Mouse (Mus musculus): ENCODE results near the gene Vegfb. TPM values are rescaled to one million over a fixed set of nuclear protein-coding genes. Genes with fewer than 3 reads are reported as not detected.

The Vegfb gene
- total RNA-seq, 1 experiment, result 10.0 TPM

GRCm38 (mm10) chr19:6972247-6972917 is 15.1 kb downstream of the Vegfb start:
- peak overlapping the region; percentile 59; the same call in 1 of the 2 replicates for H3K27ac ChIP-seq (ENCODE audit: insufficient read depth, low read depth, low read length, poor library complexity, severe bottlenecking)
- no peak for DNase-seq (ENCODE audit: low read depth, low spot score)
- TF ChIP-seq ZNF384 (IDR thresholded peaks at IDR 0.05; ENCODE audit: low read depth, low read length) (no peak), HCFC1 (IDR thresholded peaks at IDR 0.05; ENCODE audit: borderline replicate concordance, insufficient read depth, low read length) (no peak), CHD2 (IDR thresholded peaks at IDR 0.05; ENCODE audit: low read depth, low read length) (no peak), ZC3H11A (IDR thresholded peaks at IDR 0.05; ENCODE audit: borderline replicate concordance, low read depth, low read length) (no peak), MAFK (IDR thresholded peaks at IDR 0.05; ENCODE audit: insufficient read depth, low read depth, low read length) (no peak)
- no peak overlapping the region for H3K4me3 ChIP-seq (ENCODE audit: insufficient read depth in 1 of 2, low read depth in 1 of 2, low read length in 2 of 2, poor library complexity in 1 of 2, severe bottlenecking in 1 of 2)
- H3K36me3 ChIP-seq (ENCODE audit: control insufficient read depth, insufficient read depth, low read length, poor library complexity, severe bottlenecking), result peaks cover 11% of the 10 kb centered on the region
- peak overlapping the region; percentile 2; the same call in 1 of the 2 replicates for H3K9ac ChIP-seq (ENCODE audit: insufficient read depth, low read depth, low read length, poor library complexity, severe bottlenecking)
- no peaks in the 10 kb centered on the region for H3K9me3 ChIP-seq (ENCODE audit: control insufficient read depth, insufficient read depth, low read depth, low read length)
- peaks cover 8 to 37% of the 10 kb centered on the region in 2 experiments; a peak in 3 of 4 replicates for H3K4me1 ChIP-seq (ENCODE audit: control insufficient read depth in 2 of 2, insufficient read depth in 2 of 2, low read length in 2 of 2, poor library complexity in 1 of 2)
- in situ Hi-C loops (cut with MboI; ENCODE audit: low sequenced_read_pairs in 2 of 2, unreplicated experiment in 2 of 2), result no loop called here

- no peak overlapping the region for H3K4me3 ChIP-seq (ENCODE audit: insufficient read depth in 1 of 2, low read depth in 1 of 2, low read length in 2 of 2, poor library complexity in 1 of 2, severe bottlenecking in 1 of 2)
- H3K27ac ChIP-seq (ENCODE audit: insufficient read depth, low read depth, low read length, poor library complexity, severe bottlenecking), result peak overlapping the region; percentile 59; the same call in 1 of the 2 replicates
- peaks cover 6% of the 10 kb centered on the region; the same call in 1 of the 2 replicates for H3K36me3 ChIP-seq (ENCODE audit: control insufficient read depth, insufficient read depth, low read length, poor library complexity, severe bottlenecking)
- H3K9me3 ChIP-seq (ENCODE audit: control insufficient read depth, insufficient read depth, low read depth, low read length), result no peaks in the 10 kb centered on the region
- peaks cover 11 to 37% of the 10 kb centered on the region in 2 experiments; a peak in 3 of 4 replicates for H3K4me1 ChIP-seq (ENCODE audit: control insufficient read depth in 2 of 2, insufficient read depth in 2 of 2, low read length in 2 of 2, poor library complexity in 1 of 2)
- TF ChIP-seq MAFK (IDR thresholded peaks at IDR 0.05; ENCODE audit: insufficient read depth, low read depth, low read length), result no peak
- TF ChIP-seq CHD2 (IDR thresholded peaks at IDR 0.05; ENCODE audit: low read depth, low read length), result no peak
- no peak for TF ChIP-seq ZNF384 (IDR thresholded peaks at IDR 0.05; ENCODE audit: low read depth, low read length)
- TF ChIP-seq ZC3H11A (IDR thresholded peaks at IDR 0.05; ENCODE audit: borderline replicate concordance, low read depth, low read length), result no peak
- no peak for TF ChIP-seq HCFC1 (IDR thresholded peaks at IDR 0.05; ENCODE audit: borderline replicate concordance, insufficient read depth, low read length)
- DNase-seq (ENCODE audit: low read depth, low spot score), result no peak
- H3K9ac ChIP-seq (ENCODE audit: insufficient read depth, low read depth, low read length, poor library complexity, severe bottlenecking), result peak overlapping the region; percentile 2; the same call in 1 of the 2 replicates
- in situ Hi-C loops (cut with MboI; ENCODE audit: low sequenced_read_pairs in 2 of 2, unreplicated experiment in 2 of 2), result no loop called here
These were observed 15.8 kb downstream of the Vegfb start for GRCm38 (mm10) chr19:6971644-6972043.

DNA sequence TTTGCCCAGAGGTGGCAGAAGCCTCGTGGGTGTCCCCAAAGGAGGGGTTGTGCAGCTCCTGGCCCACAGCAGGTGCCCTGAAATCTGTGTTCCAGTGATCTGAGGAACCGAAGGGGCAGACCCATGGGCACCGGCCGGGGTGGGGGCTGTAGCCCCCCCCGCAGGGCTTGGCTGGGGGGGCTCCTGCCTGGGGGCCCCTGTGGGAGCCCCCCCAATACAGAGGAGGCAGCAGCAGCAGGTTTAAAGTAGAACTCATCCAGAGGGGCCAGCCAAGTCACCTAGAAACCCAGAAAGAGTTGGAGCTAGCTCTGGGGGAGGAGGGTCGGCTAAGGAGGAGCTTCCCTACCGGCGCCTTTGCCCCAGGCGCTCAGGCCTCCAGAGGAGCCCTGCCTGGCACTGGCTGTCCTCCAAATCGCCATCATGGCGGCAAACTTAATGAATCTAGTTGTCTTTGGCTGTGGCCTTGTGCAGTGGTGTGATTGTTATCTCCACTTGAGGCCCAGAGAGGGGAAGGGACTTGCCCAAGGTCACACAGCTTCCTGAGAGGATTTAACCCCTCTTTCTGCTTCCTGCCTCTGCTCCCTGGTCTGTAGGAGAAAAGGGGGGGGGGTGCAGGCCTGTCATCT is 16.9 kb downstream of the Vegfb start:
- peaks cover 11 to 33% of the 10 kb centered on the region in 2 experiments; a peak in 3 of 4 replicates for H3K4me1 ChIP-seq (ENCODE audit: control insufficient read depth in 2 of 2, insufficient read depth in 2 of 2, low read length in 2 of 2, poor library complexity in 1 of 2)
- peak overlapping the region; percentile 59; the same call in 1 of the 2 replicates for H3K27ac ChIP-seq (ENCODE audit: insufficient read depth, low read depth, low read length, poor library complexity, severe bottlenecking)

DNA sequence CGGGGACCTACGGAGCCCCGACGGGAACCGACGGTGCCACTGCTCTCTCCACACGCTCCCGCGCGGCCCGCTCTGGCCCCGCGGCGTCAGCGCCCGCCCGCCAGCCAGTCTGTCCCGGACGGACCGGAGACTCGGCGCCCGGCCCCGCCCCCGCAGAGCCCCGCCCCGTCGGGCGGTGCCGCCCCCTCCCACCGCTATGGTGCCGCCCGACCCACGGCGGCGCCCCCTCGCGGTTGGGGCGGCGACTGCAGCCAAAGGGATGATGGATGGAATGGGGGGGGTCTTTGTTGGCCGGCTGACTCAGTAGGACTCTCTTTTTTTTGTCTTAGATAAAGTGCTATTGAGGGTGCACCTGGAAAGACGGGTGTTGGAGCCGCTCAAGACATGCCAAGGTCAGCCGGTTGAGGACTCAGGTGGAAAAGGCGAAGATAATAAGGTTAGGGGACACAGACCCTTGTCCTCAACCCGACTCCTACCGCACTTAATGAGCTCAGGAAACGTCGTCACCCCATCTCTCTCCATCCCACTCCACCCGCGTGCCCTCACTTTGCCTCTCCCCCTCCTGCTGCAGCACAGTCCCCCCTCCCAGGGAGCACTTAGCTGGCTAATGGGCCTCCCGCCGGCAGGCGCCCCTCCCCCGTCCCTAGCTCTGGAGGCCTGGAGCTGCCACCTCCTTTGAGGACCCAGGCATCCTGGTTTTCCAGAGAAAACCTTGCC is 17.6 kb downstream of the Vegfb start:
- Histone ChIP-seq H3K9me3 (ENCODE audit: control insufficient read depth, insufficient read depth, low read depth, low read length) (no peaks in the 10 kb centered on the region), H3K36me3 (ENCODE audit: control insufficient read depth, insufficient read depth, low read length, poor library complexity, severe bottlenecking) (peaks cover 15% of the 10 kb centered on the region), H3K9ac (ENCODE audit: insufficient read depth, low read depth, low read length, poor library complexity, severe bottlenecking) (peak overlapping the region; percentile 72), H3K27ac (ENCODE audit: insufficient read depth, low read depth, low read length, poor library complexity, severe bottlenecking) (peak overlapping the region; percentile 59; the same call in 1 of the 2 replicates), H3K4me3 (ENCODE audit: insufficient read depth in 1 of 2, low read depth in 1 of 2, low read length in 2 of 2, poor library complexity in 1 of 2, severe bottlenecking in 1 of 2) (peak overlapping the region; percentile 74 to 87), H3K4me1 (ENCODE audit: control insufficient read depth in 2 of 2, insufficient read depth in 2 of 2, low read length in 2 of 2, poor library complexity in 1 of 2) (peaks cover 11 to 39% of the 10 kb centered on the region in 2 experiments; a peak in 3 of 4 replicates)
- in situ Hi-C loops (cut with MboI; ENCODE audit: low sequenced_read_pairs in 2 of 2, unreplicated experiment in 2 of 2), result no loop called here
- TF ChIP-seq ZC3H11A (IDR thresholded peaks at IDR 0.05; ENCODE audit: borderline replicate concordance, low read depth, low read length) (peak; percentile 21; the same call in 1 of the 2 replicates), HCFC1 (IDR thresholded peaks at IDR 0.05; ENCODE audit: borderline replicate concordance, insufficient read depth, low read length) (0 out of 2 replicates have a peak, but pooled peaks have one; percentile 22), ZNF384 (IDR thresholded peaks at IDR 0.05; ENCODE audit: low read depth, low read length) (no peak)
- no peak for DNase-seq (ENCODE audit: low read depth, low spot score)

More for the DNA sequence above, 16.9 kb downstream of the Vegfb start:
- peak overlapping the region; percentile 38 to 44; a peak in 3 of 4 replicates for H3K4me3 ChIP-seq (ENCODE audit: insufficient read depth in 1 of 2, low read depth in 1 of 2, low read length in 2 of 2, poor library complexity in 1 of 2, severe bottlenecking in 1 of 2)
- TF ChIP-seq MAFK (IDR thresholded peaks at IDR 0.05; ENCODE audit: insufficient read depth, low read depth, low read length), result no peak
- peaks cover 10% of the 10 kb centered on the region for H3K36me3 ChIP-seq (ENCODE audit: control insufficient read depth, insufficient read depth, low read length, poor library complexity, severe bottlenecking)
- DNase-seq (ENCODE audit: low read depth, low spot score), result no peak
- H3K9ac ChIP-seq (ENCODE audit: insufficient read depth, low read depth, low read length, poor library complexity, severe bottlenecking), result peak overlapping the region; percentile 51; the same call in 1 of the 2 replicates
- no peaks in the 10 kb centered on the region for H3K9me3 ChIP-seq (ENCODE audit: control insufficient read depth, insufficient read depth, low read depth, low read length)
- in situ Hi-C loops (cut with MboI; ENCODE audit: low sequenced_read_pairs in 2 of 2, unreplicated experiment in 2 of 2), result no loop called here
